Mouse (Mus musculus) liver, embryonic 14.5 days (tissue): Measurements from ENCODE around the gene Kcnk7. TPM values are rescaled to one million over a fixed set of nuclear protein-coding genes. Genes with fewer than 3 reads are reported as not detected.
A peak's percentile ranks its signal among the peaks of the same experiment; 100 is the strongest.

Experiments used
- ATAC-seq: fragments of 200-750 bp; cut with Nextera tagmentation; 2 replicates; pipeline ENCODE4 v1.8.0; 2017; ENCODE audit warnings: moderate number of reproducible peaks, mild to moderate bottlenecking, moderate library complexity; ENCODE audit not compliant: insufficient read depth
- DNase-seq, 3 experiments: peaks; one replicate each; pipeline ENCODE4 v3.0.0-alpha.2; 2012 to 2013; ENCODE audit warnings: low read depth in 3 of 3, low spot score in 3 of 3
- H3K27ac ChIP-seq: fragments of 300-500 bp; sonication (generic); 2 replicates; pipeline ENCODE4 v1.5.1; 2014; ENCODE audit warnings: moderate library complexity, mild to moderate bottlenecking, control low read depth, inconsistent platforms
- H3K27me3 ChIP-seq: fragments of 300-500 bp; sonication (generic); 2 replicates; pipeline ENCODE4 v1.6.1; 2014; ENCODE audit warnings: mild to moderate bottlenecking, low read length, moderate library complexity; ENCODE audit not compliant: control insufficient read depth, insufficient read depth
- H3K36me3 ChIP-seq: fragments of 300-500 bp; sonication (generic); replicated peaks from 2 replicates; pipeline ENCODE4 v1.6.1; 2014; ENCODE audit warnings: low read depth; ENCODE audit not compliant: control insufficient read depth, insufficient read depth
- H3K4me1 ChIP-seq, 2 experiments: fragments of 200-500 bp in 1 of 2; fragments of 300-500 bp in 1 of 2; sonication (generic) in 1 of 2; replicated peaks; 2 replicates each; pipeline ENCODE4 v1.6.1; 2012 to 2014; ENCODE audit warnings: antibody characterized with exemption in 1 of 2, inconsistent platforms in 1 of 2, low read length in 1 of 2; ENCODE audit not compliant: control insufficient read depth in 2 of 2, insufficient read depth in 2 of 2
- H3K4me2 ChIP-seq: fragments of 300-500 bp; sonication (generic); 2 replicates; pipeline ENCODE4 v1.6.1; 2014; ENCODE audit warnings: low read depth, mild to moderate bottlenecking, control low read depth, moderate library complexity
- H3K4me3 ChIP-seq, 2 experiments: fragments of 200-500 bp in 1 of 2; fragments of 300-500 bp in 1 of 2; sonication (generic) in 1 of 2; 2 replicates each; pipeline ENCODE4 v1.5.1; 2012 to 2014; ENCODE audit warnings: low read depth in 2 of 2, low read length in 2 of 2, mild to moderate bottlenecking in 2 of 2, control low read depth in 1 of 2, inconsistent platforms in 1 of 2, moderate library complexity in 1 of 2; ENCODE audit not compliant: insufficient read depth in 1 of 2
- H3K9ac ChIP-seq: fragments of 300-500 bp; sonication (generic); replicated peaks from 2 replicates; pipeline ENCODE4 v1.6.1; 2014; ENCODE audit warnings: mild to moderate bottlenecking, control low read depth, moderate library complexity
- H3K9me3 ChIP-seq: fragments of 300-500 bp; sonication (generic); 2 replicates; pipeline ENCODE4 v1.6.1; 2016; ENCODE audit warnings: low read length, mixed read lengths; ENCODE audit not compliant: control insufficient read depth
- CTCF ChIP-seq: IDR thresholded peaks from 2 replicates; pipeline ENCODE4 v1.5.1; 2016; ENCODE audit warnings: antibody characterized with exemption, low read depth, control low read depth
- EP300 ChIP-seq: IDR thresholded peaks from 2 replicates; pipeline ENCODE4 v1.6.1; 2016; ENCODE audit warnings: antibody characterized with exemption, low read depth
- WGBS: fragments of 180-500 bp; shearing (Covaris S2); extraction: QIAGEN DNeasy Blood & Tissue Kit; methylation state at CpG from one replicate; pipeline ENCODE4 v1.1.7; 2014; ENCODE audit not compliant: insufficient replicate concordance; 5-methylcytosine and 5-hydroxymethylcytosine counted together
- polyA plus RNA-seq, 2 experiments: library from polyadenylated mRNA; depleted of rRNA in 1 of 2; stranded (reverse) in 1 of 2; unstranded in 1 of 2; fragments of >200 nt; fragmentation: Nextera tagmentation in 1 of 2; extraction: Ambion mirVana in 1 of 2; gene quantifications; 2 replicates each; pipeline versions ENCODE4 v1.2.1 to v1.2.3; 2012 to 2014

Gene Kcnk7
- polyA plus RNA-seq, 2 experiments: 0.17 TPM; not detected in 1

GRCm38 (mm10) chr19:5745756-5746710 is 41.9 kb downstream of the Kcnk7 start:
- Histone ChIP-seq H3K36me3 (no peaks in the 10 kb centered on the region), H3K4me2 (peak overlapping the region; percentile 28; the same call in 1 of the 2 replicates), H3K4me1 (peaks cover 0 to 5% of the 10 kb centered on the region in 2 experiments; a peak in 2 of 4 replicates), H3K27ac (no peak overlapping the region), H3K4me3 (no peak overlapping the region), H3K9ac (no peak overlapping the region), H3K9me3 (no peaks in the 10 kb centered on the region), H3K27me3 (peaks cover 79% of the 10 kb centered on the region)
- TF ChIP-seq CTCF: no peak
- TF ChIP-seq EP300: no peak
- DNase-seq: no peak
- ATAC-seq: no peak
- WGBS: 8% methylated on average over 36 of the region's 36 CpGs

GRCm38 (mm10) chr19:5746907-5747363 is 42.8 kb downstream of the Kcnk7 start:
- Histone ChIP-seq H3K9me3 (no peaks in the 10 kb centered on the region), H3K9ac (no peak overlapping the region), H3K27me3 (peaks cover 79% of the 10 kb centered on the region), H3K4me2 (no peak overlapping the region), H3K27ac (no peak overlapping the region), H3K36me3 (no peaks in the 10 kb centered on the region), H3K4me3 (no peak overlapping the region), H3K4me1 (peaks cover 0 to 6% of the 10 kb centered on the region in 2 experiments; a peak in 3 of 4 replicates)
- ATAC-seq: peak; percentile 50
- whole genome bisulfite sequencing: 29% methylated on average over 12 of the region's 12 CpGs
- TF ChIP-seq EP300 (no peak), CTCF (no peak)
- DNase-seq: no peak

DNA sequence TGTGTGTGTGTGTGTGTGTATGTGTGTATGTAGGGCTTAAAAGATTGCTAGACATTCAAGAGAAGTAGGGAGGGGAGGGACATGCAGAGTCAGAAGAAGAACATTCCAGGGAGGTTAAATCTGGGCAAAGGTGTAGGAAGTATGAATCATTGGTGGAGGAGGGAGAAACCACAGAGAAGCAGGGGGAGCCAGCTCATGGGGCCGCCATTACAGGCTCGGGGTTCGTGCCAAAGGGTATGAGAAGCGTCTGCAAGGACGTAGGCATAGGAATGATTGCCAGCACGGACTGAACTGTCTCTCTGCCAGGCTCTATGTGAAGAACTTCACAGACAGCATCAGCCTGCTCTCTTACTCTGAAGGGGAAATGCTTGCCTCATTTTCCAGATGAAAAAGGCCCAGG is 45.3 kb downstream of the Kcnk7 start:
- H3K27ac ChIP-seq: no peak overlapping the region
- no peaks in the 10 kb centered on the region for H3K36me3 ChIP-seq
- DNase-seq (no peak), ATAC-seq (no peak)
- peaks cover 0 to 6% of the 10 kb centered on the region in 2 experiments; a peak in 3 of 4 replicates for H3K4me1 ChIP-seq
- no peak overlapping the region for H3K4me2 ChIP-seq
- 52% methylated on average over 6 of the region's 6 CpGs for WGBS
- H3K9me3 ChIP-seq: no peaks in the 10 kb centered on the region
- no peak for TF ChIP-seq EP300
- no peak for TF ChIP-seq CTCF
- no peak overlapping the region for H3K9ac ChIP-seq
- no peak overlapping the region for H3K4me3 ChIP-seq
- H3K27me3 ChIP-seq: peaks cover 57% of the 10 kb centered on the region

DNA sequence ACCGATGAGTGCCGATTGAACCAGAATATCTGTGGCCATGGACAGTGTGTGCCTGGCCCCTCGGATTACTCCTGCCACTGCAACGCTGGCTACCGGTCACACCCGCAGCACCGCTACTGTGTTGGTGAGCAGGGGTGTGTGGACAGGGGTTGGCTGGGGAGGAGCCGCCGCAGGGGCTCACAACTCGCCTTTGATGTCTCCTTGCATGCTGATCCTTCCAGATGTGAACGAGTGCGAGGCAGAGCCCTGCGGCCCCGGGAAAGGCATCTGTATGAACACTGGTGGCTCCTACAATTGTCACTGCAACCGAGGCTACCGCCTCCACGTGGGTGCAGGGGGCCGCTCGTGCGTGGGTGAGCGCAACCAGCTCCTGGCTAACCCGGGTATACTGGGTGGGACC is 46.8 kb downstream of the Kcnk7 start:
- no peaks in the 10 kb centered on the region for H3K36me3 ChIP-seq
- ATAC-seq (no peak), DNase-seq (no peak)
- no peak for TF ChIP-seq EP300
- no peak for TF ChIP-seq CTCF
- H3K9me3 ChIP-seq: no peaks in the 10 kb centered on the region
- H3K4me1 ChIP-seq: peaks cover 0 to 6% of the 10 kb centered on the region in 2 experiments; a peak in 3 of 4 replicates
- H3K9ac ChIP-seq: no peak overlapping the region
- no peak overlapping the region for H3K4me2 ChIP-seq
- H3K4me3 ChIP-seq: no peak overlapping the region
- WGBS: 10% methylated on average over 22 of the region's 22 CpGs
- H3K27ac ChIP-seq: no peak overlapping the region
- peaks cover 43% of the 10 kb centered on the region for H3K27me3 ChIP-seq

DNA sequence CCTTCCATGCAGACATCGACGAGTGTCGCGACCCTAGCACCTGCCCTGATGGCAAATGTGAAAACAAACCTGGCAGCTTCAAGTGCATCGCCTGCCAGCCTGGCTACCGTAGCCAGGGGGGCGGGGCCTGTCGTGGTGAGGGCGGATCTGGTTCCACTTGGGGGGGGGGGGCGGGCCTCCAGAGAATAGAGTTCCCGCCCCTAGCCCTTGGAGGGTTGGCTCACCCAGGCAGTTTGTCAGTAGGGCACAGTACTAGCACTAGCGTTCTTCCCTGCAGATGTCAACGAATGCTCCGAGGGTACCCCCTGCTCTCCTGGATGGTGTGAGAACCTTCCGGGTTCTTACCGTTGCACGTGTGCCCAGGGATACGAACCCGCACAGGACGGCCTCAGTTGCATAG is 47.6 kb downstream of the Kcnk7 start:
- no peak for DNase-seq
- no peak overlapping the region for H3K4me2 ChIP-seq
- 7% methylated on average over 20 of the region's 20 CpGs for WGBS

More for the DNA sequence above, 47.6 kb downstream of the Kcnk7 start:
- Histone ChIP-seq H3K9me3 (no peaks in the 10 kb centered on the region), H3K4me3 (no peak overlapping the region), H3K36me3 (no peaks in the 10 kb centered on the region), H3K27ac (no peak overlapping the region), H3K4me1 (peaks cover 0 to 3% of the 10 kb centered on the region in 2 experiments; a peak in 3 of 4 replicates), H3K27me3 (peaks cover 43% of the 10 kb centered on the region), H3K9ac (no peak overlapping the region)
- ATAC-seq: no peak
- TF ChIP-seq CTCF (no peak), EP300 (no peak)
